Mouse (Mus musculus) urinary bladder, postnatal 4 days (tissue): ENCODE measurements around the gene Gng4.

Experiments
- DNase-seq, 2 experiments: peaks; one replicate each; pipeline ENCODE4 v3.0.0; 2021 to 2022; ENCODE audit warnings: low spot score in 2 of 2

Gng4 gene

DNA sequence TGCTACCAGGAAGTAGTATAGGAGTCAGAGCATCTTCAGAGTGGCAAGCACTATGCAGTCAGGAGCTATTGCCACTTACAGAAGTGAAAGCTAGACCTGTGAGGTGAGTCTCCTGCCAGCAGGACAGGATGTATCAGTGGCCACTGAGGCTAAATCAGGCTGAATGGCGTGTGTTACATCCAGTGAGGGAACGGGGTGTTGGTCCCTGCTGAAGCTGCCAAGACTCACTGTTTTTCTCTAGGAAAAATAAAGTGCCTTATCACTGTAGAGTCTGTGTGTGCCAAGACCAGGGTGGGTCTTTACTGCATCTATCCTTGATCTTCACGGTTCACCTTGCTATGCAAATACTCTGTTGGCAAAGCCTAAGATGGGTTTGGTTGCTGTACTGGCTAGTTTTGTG lies 34.8 kb downstream of the Gng4 start:
- DNase-seq, result peak in 1 of 2 experiments; percentile 29

DNA sequence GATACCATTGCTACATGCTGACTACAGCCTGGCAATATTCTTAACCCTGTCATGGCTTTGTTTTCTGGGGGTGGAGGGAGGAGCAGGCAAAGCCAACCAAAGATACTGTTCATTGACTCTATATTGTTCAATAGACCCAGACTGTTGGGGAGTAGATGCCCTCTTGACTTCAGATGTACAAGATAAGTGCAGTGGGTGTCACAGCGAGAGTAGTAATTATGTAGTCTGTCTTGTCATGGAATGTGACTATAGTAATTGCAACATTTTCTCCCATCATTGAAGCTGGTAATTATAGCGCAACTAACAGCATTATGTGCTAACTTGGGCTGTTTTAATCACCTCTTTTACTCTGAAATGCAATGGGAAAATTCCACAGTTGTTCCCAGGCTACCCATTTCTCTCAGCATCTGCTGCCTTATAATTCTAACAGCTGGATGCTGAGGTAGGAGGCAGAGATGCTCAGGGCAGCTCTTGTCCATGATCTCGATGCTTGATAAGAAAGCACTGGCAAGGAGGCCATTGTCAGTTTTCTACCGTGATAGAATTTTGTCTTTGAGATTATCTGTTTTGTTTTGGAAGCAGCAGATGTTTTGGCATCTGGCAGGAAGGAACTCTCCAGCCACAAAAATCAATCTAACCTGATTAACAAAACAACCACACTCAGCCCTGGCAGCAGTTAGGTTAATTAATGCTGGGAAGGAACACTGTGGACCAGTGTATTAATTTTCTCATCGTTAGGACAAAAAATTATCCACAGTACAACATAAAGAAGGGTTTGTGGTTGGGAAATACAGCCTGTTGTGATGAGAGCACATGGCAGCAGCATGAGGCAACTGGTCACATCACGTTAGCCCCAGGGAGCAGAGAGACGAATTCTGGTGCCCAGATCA lies 36.6 kb downstream of the Gng4 start:
- DNase-seq, result peak in 1 of 2 experiments; percentile 12

DNA sequence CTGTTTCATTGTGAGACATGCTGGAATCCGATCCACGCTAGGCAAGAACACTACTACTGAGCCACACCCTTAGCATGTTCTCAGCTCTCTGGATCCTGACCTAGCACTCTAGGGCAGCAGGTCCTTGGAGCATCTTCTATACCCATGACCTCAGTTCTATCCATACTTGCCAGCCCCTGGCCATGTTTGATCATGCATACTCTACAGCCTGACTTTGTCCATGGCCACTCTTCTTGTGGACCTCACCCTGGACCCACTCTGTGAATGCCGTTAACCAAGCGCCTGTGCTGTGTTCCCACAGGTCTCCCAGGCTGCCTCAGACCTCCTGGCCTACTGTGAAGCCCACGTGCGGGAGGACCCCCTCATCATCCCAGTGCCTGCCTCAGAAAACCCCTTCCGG lies 41.1 kb downstream of the Gng4 start:
- peak in 1 of 2 experiments; percentile 50 for DNase-seq

DNA sequence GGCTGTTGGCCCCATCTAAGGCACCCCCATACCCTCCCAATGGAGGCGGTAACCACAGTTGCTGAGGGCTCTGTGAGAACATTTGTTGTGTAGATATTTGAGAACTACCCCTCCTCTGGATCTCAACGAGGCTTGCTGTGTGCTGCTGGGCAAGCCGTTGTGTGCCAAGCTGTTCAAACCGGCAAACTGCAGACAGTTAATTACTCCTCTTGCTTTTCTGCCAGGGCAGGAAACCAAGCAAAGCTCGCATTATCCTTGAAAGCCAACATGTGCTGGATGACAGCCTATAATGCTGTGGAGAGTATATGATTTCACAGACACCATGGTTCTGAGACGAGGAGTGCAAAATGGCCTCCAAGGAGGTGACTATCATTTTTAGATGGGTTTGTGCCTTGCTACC lies 42.7 kb downstream of the Gng4 start:
- peak in 1 of 2 experiments; percentile 26 for DNase-seq

DNA sequence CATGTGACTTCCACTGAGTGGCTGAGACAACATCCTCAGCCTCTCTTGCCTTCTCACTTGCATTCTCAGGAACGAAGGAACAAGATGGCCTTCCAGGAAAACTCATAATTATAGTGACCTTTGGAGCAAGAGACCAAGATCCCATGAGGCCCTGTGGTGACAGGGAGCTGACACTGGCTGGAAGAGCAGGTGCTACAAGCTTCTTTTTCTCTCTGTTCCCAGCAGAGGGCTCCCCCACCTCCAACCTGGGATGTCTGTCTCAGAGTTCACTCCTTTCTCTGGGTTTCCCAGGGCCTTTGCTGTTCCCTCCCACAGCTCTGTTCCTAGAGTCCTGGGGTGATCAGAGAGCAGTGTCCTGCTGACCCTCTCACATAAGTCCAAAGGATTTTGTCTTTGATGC lies 44.3 kb downstream of the Gng4 start:
- no peak for DNase-seq

DNA sequence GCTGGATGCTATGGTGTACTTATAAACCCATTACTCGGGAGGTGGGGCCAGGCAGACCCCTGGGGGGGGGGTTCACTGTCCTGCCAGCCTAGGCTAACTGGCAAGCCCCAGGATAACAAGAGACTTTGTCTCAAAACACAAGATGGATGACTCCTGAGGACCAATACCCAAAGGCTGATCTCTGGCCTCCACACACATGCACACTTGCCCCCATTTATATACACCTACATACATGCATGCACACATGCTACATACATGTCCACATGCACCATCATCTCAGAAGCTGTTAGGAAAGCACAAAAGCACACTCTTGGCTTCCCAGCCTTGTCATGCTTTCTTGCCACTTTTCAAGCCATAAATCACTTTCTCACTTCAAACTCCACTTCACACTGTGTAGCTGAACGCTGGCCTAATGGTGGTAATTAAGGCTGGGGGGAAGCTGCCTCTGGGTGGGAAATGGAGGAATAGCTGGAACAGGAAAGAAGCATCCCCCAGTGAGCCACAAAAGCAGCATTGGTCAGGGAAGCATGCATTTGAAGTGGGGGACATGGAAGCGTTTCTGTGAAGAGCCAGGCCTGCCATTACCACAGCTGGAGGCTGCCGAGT lies 46.7 kb downstream of the Gng4 start:
- DNase-seq, result no peak

DNA sequence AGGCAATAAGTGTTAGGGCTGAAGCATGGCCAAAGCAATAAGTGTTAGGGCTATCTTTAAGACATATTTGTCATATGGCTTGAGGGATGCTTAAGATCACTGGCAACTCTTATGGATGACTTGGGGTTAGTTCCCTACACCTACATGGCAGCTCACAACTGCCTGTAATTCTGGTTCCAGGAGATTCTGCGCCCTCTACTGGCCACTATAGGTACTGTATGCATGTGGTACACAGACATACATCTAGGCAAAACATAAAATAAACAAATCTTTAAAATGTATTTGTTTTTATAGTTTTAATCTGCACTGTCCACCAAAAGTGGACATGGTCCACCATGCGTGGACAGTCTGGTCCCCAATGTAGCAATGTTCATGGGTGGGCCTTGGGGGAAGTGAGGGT lies 51.3 kb downstream of the Gng4 start:
- DNase-seq, result no peak

DNA sequence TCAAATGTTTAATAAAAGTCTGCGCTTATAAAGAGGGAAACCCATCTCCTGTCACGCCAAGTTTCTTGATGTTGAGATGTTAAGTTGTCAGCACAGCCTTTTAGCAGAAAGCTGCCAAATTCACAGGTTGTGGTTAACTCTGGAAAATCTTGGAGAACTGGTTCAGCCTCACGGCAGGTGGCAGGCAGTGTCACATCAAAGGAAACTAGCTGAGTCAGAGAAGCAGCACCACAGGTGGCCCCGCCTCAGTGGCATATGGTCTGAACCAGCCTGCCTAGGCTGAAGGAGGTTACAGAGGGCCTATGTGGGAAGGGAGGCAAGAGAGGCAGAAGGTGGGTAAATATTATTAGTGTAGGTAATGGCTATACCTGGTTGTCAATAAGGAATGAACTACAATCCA lies 61.2 kb downstream of the Gng4 start:
- DNase-seq, result no peak

DNA sequence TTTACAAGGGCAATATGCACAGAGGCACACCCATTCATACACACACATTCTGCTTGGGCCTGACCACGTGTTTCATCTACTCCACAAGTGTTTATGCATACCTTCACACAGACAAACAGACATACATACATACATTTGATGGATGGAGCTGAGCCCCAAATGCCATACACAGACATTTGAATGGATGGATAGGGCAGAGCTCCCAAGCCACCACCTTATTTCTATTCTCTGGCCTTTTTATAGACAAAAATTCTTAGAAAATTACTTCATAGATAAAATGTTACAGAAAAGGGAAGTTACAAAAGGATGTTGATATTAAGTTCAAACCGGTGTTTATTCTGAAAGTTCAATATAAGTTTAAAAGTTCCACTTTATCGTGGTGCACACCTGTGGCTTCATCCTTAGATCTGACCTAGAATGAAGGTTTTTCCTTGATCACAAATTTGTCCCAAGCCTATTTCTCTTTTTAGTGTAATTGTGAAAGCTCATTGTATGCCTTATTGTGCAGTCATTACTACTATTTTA lies 63.3 kb downstream of the Gng4 start:
- DNase-seq, result no peak

DNA sequence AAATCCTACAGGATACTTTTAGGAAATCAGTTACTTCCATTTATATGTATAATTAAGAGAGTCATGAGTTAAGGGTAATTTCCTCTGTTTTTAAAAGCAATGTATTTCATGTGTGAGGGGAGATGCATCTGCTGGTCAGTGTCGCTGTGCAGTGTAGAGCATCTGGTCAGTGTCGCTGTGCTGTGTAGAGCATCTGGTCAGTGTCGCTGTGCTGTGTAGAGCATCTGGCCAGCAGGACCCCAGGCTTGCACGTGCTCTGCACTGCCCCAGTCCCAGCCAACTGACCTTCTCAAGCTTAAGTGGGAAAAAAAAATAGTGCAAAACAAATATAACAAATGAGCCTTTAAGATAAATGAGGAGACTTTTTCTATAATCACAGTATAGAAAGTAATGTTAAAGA lies 73.3 kb downstream of the Gng4 start:
- no peak for DNase-seq

DNA sequence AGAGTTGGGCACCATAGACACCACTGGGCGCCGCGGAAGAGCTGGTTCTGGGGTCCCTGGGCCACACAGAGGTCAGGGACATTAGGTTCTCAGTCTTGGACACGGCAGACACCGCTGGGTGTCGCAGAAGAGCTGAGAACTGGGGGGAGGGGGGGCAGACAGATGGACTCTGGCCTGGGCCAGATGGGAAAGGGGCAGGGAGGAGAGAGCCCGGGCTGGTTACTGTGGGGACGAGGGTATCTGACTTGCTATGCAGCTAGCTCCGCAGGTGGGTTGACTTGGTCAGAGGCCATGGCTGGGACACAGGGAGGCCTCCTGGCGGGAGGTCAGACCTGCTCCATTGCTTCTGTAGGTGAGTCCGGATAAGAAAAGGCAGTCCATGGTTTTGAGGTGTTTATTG lies 78.5 kb downstream of the Gng4 start:
- no peak for DNase-seq

DNA sequence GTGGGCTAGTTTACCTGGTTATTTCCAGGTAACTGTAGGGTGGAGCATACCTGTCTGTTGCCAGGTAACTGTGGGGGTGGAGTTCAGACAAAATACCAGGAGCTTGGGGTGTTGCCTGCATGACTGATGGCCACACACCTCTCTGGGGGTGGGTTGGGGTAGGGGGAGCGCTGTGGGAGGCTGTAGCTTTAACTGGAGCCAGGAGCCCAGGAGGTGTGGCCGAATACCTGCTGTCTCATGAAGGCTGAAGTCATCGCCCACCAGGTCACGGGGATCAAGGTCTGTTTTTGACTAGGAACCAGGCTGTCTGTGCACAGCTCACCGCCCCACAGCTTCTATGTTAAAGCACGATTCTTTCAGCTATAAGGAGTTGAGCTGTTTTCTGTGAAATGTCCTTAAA lies 79.1 kb downstream of the Gng4 start:
- DNase-seq, result no peak

DNA sequence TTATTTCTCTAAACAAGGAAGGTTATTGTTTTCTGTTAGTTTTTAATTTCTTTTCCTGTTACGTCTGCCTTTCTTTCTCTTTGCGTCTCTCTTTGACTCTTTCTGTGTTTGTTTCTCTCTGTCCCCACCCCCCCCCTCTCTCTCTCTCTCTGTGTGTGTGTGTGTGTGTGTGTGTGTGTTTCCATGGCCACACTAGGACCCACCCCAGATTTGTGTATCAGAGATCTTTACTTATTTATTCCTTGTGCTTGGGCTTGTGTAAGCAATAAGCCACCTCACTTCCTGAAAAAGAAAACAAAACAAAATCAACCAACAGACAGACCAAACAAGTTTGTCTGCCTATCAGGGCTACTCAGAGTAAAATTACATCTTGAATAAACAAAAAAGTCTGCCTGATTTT lies 82.5 kb downstream of the Gng4 start:
- no peak for DNase-seq

DNA sequence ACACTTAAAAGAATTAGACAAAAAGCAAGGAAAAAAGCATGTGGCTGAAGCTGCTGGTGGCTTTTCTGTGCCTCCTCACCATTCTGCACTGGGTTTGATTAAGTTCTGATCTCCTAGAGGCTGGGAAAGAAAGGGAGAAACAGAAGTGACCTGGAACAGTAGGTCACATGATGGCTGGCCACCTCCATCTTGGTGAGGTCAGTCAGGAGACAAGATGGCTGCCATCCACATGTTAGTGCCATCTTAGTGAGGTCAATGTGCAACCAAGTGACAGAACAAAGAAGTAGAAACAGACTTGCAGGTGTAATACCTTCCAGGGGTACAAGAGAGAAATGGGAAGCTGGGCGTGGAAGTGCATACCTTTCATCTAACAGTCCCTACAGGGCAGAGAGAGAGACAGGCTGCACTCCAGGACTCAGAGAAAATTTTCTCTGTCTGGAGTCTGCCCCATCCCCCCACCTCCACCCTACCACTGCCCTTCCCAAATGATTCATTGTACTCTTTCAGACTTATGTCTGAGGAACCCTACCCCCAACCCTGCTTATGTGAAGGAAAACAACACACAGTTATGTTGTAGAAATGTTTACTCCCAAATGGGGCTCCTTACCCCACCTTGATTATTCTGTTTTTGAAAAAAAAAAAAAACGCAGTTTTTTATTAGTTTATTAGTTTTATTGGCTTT lies 83.4 kb downstream of the Gng4 start:
- no peak for DNase-seq

DNA sequence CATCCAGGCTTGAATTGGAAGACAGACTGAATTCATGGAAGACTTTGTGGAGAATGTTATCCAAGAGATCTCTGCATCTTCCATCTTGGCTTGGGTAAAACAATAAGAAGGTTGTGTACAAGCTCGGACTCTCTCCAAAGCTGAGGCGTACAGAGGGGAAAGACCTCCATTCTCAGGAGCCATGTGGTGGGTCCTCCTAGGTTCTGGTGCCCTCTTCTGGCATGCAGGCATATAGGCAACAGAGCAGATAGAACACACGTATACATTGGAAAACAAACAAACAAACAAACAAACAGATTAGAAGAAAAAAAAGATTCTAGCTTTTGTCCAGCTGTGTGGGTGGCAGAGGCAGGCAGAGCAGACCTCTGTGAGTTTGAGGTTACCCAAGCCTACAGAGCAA lies 84.1 kb downstream of the Gng4 start:
- DNase-seq, result no peak
